Mouse (Mus musculus): Measurements from ENCODE around the gene Hpd. TPM values are rescaled to one million over a fixed set of nuclear protein-coding genes. Genes with fewer than 3 reads are reported as not detected.

Gene Hpd
- polyA plus RNA-seq, 1 experiment from 2014 or later: not detected

- 86% methylated on average over 6 of the region's 6 CpGs for WGBS
- H3K9ac ChIP-seq (ENCODE audit: low read length): no peak overlapping the region
- DNase-seq (ENCODE audit: low spot score): no peak
- H3K4me1 ChIP-seq (replicated peaks; ENCODE audit: control insufficient read depth, insufficient read depth, low read length): no peaks in the 10 kb centered on the region
- no peaks in the 10 kb centered on the region for H3K36me3 ChIP-seq (ENCODE audit: control insufficient read depth, insufficient read depth, low read length)
- H3K4me2 ChIP-seq (ENCODE audit: low read depth, low read length, severe bottlenecking): no peak overlapping the region
- H3K27me3 ChIP-seq (ENCODE audit: control insufficient read depth, insufficient read depth, low read length): no peaks in the 10 kb centered on the region
- H3K4me3 ChIP-seq (ENCODE audit: low read depth, low read length): no peak overlapping the region
- H3K27ac ChIP-seq (ENCODE audit: low read depth, low read length): no peak overlapping the region
- no peaks in the 10 kb centered on the region; the same call in 1 of the 2 replicates for H3K9me3 ChIP-seq (ENCODE audit: control insufficient read depth, low read length)
- no peak for ATAC-seq (replicated peaks; ENCODE audit: low FRiP score)
These were observed 57.4 kb downstream of the Hpd start for GRCm38 (mm10) chr5:123125105-123125504.

DNA sequence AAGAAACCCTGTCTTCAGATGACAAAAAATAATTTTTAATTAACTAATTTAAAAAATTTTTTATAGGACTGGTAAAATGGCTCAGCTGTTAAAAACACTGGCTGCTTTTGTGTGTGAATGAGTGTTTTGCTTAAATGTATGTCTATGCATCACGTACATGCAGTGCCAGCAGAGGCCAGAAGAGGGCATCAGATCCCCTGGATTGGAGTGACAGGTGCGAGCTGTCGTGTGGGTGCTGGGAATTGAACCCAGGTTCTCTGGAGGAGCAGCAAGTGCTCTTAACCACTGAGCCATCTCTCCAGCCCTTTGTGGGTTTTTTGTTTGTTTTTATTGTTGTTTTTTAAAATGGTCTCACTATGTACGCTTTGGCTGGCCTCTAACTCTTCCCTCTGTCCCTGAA is 60.3 kb downstream of the Hpd start:
- no peak overlapping the region for H3K4me2 ChIP-seq (ENCODE audit: low read depth, low read length, severe bottlenecking)
- WGBS: 84% methylated on average over 4 of the region's 4 CpGs
- no peaks in the 10 kb centered on the region for H3K27me3 ChIP-seq (ENCODE audit: control insufficient read depth, insufficient read depth, low read length)
- H3K9me3 ChIP-seq (ENCODE audit: control insufficient read depth, low read length): no peaks in the 10 kb centered on the region; the same call in 1 of the 2 replicates
- H3K4me1 ChIP-seq (replicated peaks; ENCODE audit: control insufficient read depth, insufficient read depth, low read length): no peaks in the 10 kb centered on the region
- ATAC-seq (replicated peaks; ENCODE audit: low FRiP score) (no peak), DNase-seq (ENCODE audit: low spot score) (no peak)
- no peak overlapping the region for H3K4me3 ChIP-seq (ENCODE audit: low read depth, low read length)
- H3K27ac ChIP-seq (ENCODE audit: low read depth, low read length): no peak overlapping the region
- H3K36me3 ChIP-seq (ENCODE audit: control insufficient read depth, insufficient read depth, low read length): no peaks in the 10 kb centered on the region
- no peak overlapping the region for H3K9ac ChIP-seq (ENCODE audit: low read length)

Other genes with a start within 250 kb of the Hpd start
- 78.0 and 92.4 TPM in 2 replicates for gene Kdm2b, start 192.9 kb downstream of the Hpd start, polyA plus RNA-seq (2014; fragmentation: Nextera tagmentation; extraction: Ambion mirVana)
- 9.6 and 9.8 TPM in 2 replicates for gene Orai1, start 167.7 kb downstream of the Hpd start, polyA plus RNA-seq (2014; fragmentation: Nextera tagmentation; extraction: Ambion mirVana)
- gene Morn3, start 135.7 kb downstream of the Hpd start, polyA plus RNA-seq (2014; fragmentation: Nextera tagmentation; extraction: Ambion mirVana): not detected in 2 replicates
- gene Tmem120b, start 114.3 kb downstream of the Hpd start, polyA plus RNA-seq (2014; fragmentation: Nextera tagmentation; extraction: Ambion mirVana): 7.3 and 9.3 TPM in 2 replicates
- 1.2 and 1.9 TPM in 2 replicates for gene Rhof, start 50.0 kb downstream of the Hpd start, polyA plus RNA-seq (2014; fragmentation: Nextera tagmentation; extraction: Ambion mirVana)
- 13.9 and 15.0 TPM in 2 replicates for gene Setd1b, start 40.5 kb downstream of the Hpd start, polyA plus RNA-seq (2014; fragmentation: Nextera tagmentation; extraction: Ambion mirVana)
- gene Psmd9, start 13.3 kb downstream of the Hpd start, polyA plus RNA-seq (2014; fragmentation: Nextera tagmentation; extraction: Ambion mirVana): 68.5 and 77.8 TPM in 2 replicates
- 1.1 and 1.9 TPM in 2 replicates for gene Wdr66, start 69.4 kb upstream of the Hpd start, polyA plus RNA-seq (2014; fragmentation: Nextera tagmentation; extraction: Ambion mirVana)
- 57.1 and 61.7 TPM in 2 replicates for gene Bcl7a, start 161.1 kb upstream of the Hpd start, polyA plus RNA-seq (2014; fragmentation: Nextera tagmentation; extraction: Ambion mirVana)
- 22.3 and 22.7 TPM in 2 replicates for gene Mlxip, start 212.1 kb upstream of the Hpd start, polyA plus RNA-seq (2014; fragmentation: Nextera tagmentation; extraction: Ambion mirVana)